Mouse (Mus musculus): ENCODE measurements at regions not wholly inside any gene's neighbourhood (a gene's known extent, or its start where the extent isn't known, plus 50 kb on each side); places are given as distances from the start of the nearest gene placed in this dataset.
A peak's percentile ranks its signal among the peaks of the same experiment; 100 is the strongest.
"Not testable (repeated sequence)": the region's sequence is repeated elsewhere in the genome, so short reads cannot be mapped to it uniquely, and the experiment has no call there.

DNA sequence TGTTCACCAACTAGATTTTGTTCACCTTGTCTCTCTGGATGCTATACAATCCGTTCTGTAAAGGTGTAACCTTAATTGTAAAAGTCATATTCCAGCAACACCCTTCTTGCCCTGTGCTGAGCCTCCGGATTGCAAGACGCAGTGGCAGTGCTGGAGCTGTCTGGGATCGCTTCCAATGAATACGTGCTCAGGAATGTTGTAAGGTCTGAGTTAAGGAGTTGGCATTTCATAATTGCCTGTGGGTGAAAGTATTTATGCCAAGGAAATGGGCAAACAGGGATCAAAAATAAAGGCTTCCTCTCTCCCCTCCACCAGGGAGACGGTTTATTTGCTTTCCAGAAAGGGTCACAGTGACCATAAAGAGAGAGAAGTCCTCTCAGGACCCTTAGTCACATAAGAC is 93.3 kb downstream of the Apob start:
- peak in 1 of 2 experiments; percentile 13 for DNase-seq

DNA sequence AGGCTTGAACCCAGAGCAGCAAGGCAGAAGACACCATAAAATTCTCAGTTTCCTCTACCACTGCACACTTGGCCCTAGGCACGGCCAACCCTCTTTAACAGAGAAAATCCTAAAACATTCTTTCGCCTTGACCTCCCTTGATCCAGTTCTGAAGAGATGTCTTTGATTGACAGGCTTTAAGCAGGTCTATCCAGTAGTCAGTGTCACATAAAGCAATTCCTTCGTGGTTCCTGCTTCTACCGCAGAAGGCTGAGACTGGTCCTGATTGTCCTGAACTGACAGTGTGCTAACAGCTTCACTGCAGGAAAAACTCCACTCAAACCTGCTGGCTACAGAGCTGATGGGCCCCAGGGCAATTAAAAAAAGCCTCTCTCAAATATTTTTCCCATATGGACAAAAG is 93.8 kb downstream of the Apob start:
- DNase-seq, result no peak

DNA sequence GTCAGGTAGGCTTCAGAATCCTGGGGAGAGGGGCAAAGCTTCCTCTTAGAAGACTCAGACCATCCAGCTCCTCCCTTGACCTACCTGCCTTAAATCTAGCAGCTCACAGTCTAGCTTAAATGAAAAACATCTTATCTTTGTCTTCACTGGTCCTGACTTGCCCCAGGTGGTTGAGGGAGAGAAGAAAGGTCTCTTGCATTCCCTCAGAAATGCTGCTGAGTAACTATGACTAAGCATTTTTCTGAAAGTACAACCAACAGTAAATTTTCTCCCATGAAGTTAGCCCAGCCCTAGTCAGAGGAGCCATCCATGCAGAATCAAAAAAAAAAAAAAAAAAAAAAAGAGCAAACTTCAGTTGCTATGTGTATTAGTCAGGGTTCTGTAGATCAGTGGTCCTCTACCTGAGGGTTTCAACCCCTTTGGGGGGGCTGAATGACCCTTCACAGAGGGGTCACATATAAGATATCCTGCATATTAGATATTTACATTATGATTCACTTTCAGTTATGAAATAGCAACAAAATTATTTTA is 98.6 kb downstream of the Apob start:
- DNase-seq, result no peak

DNA sequence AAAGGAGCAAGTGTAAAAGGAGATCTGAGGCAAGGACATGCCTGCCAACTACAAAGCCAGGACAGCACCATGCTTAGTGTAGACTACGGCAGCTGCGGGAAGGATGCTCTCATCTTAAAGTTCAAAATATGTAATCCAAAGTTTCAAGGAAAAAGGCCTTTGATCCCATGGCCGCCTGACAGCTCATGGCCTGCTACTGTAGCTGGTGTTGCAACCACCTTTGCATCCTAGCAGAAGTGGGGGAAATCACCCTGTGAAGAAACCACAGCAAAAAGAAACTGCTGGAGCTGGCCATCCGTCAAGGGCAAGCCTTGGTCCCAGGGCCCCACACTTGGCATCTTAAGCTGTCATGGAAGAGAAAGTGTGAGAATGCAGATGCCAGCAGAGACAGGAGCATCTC is 99.9 kb downstream of the Apob start:
- peak; percentile 16 to 32 for DNase-seq

DNA sequence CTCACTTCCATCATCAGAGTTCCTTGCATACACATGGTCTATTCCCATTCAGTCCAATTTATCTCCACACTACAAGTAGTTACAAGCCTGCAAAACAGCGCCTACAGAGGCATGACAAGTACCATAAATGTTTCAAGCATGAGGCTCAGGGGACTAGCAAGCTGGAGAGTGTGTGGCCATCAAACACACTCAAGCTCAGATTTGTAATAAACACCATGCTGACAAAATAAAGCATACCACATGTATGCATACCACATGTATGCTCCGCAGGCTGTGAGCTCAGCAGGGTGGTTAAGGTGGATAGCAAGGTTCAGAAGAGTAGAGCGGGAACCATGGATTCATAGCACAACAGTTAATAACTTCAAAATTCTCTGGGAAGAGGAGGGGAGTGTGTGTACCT is 100.6 kb downstream of the Apob start:
- DNase-seq, result no peak

DNA sequence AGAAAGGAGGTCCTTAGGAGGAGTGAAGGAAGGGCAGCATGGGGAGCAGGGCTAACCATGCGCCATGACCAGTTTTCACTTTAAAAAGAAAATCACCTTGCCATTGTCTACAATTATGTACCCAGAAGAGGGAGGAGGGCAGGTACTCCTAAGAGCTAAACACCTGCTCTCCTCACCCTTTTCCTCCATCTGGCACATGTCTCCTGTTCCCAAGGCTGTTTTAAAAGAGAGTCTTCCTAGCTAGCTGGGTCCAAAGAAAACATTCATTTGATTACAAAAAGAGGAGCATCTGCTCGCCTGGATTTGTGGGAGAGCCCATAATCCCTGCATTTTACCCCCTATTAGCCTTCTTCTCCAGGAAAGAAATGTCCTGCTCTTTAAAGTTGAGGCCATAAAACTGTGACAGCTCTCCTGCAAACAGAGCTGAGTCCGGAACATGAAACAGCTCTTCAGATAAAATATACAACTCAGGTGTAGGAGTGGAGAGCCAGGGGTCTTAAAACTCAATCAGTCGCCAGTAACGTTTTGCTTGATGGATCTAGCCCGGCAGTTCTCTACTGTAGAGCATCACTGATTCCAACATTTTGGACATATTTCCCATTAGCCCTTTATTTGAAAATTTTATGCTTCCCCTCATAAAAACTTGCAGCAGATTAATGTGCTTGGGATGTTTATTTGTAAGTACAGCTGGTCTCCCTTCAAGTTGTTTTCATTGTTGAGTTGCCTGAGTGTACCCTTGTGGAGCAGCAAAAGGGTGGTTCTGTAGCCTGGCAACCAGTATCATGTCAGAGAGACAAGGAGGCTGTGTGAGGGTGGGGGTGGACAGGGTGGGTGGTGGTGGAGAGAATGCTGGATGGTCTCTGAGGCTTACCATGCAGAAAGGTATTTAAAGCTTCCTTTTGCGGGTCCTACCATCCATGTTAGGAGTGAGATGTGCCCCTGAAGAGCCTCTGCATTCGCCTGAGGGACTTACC is 105.5 kb downstream of the Apob start:
- DNase-seq, result no peak

DNA sequence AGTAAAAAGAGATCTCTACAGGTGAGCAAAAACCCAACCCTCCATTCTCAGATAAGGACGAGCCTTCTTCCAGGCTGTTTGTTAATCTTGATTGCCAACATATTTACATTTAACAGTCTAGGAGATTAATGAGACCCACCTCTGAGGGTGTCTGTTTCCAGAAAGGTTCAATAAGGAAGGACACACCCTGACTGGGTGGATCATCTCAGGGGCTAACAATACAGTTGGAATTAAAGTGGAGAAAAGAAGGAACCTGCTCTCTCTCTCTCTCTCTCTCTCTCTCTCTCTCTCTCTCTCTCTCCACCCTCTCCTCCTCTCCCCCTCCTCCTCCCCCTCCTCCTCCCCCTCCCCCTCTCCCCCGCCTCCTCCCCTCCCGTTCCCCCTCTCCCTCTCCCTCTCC is 110.5 kb downstream of the Apob start:
- DNase-seq, result no peak

DNA sequence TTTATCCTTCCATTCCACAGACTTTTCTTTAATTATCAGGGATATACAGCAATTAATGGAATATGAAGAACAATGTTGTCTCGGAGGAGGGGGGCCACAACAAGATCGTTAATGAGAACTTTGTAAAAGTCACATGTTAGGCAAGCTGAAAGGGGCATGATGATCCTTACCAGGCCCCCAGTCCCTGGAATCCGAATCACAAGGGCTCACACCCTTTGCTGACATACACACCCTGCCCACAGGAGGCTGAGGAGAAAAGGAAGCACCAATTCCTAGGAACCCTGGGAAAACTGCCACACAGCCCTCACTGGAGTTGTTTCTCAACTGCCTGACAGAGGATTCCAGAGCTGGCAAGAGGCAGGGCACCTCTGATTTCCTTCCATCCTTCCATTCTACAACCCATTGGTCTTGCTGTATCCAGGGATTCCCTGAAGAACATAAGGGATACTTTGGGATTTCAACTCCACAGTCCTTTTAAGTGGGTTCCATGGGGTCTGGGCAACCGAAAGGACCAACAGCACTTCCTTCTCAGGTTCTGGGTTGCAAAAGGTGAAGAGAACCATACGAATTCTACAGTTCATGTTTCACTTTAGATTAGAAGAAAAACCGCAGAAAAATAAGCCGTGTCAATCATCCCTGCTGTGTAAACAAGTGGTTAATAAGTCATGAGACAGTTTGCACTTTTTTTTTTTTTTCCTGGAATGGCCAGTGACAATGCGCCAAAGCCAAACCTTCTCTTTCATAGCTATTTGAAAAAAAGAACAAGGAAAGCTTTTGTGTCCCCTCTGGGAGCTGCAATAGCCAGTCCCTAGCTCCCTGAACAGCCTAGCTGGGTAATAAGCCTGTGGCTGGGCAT is 112.2 kb downstream of the Apob start:
- peak in 1 of 2 experiments; percentile 11 for DNase-seq

DNA sequence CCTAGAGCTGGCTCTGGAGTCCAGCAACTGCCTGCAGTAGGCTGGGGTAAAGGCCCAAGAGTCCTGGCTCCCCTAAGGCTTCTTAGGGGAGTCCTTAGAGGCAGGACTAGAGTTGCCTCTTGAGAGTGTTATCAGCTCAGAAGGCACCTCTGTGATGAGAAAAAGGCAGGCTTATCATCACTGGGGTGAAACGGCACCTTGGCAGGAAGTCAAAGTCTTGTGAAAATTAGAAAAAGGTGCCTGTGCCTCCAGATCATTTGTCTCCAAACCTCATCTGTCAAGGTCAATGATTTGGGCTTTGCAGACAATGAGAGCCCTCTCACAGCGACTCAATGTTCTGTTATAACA is 112.8 kb downstream of the Apob start:
- DNase-seq, result no peak

DNA sequence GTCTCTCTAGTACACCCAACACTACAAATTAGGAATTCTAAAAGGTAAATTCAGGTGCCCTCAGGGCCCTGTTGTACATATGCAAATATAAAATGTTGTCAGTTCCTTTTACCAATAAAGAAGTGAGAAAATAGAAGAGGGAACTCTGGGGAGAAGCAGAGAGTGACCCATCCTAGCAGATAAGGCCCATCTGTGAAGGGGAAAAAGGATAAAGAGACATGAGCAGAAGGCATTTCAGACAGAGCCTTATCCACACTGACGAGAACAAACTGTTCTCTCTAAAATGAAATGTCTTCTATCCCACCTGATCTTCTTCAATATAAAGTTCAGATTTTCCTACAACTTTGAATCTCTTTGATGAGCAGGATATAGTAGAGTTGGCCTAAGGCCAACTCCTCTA is 114.5 kb upstream of the Ldah start:
- no peak for DNase-seq

DNA sequence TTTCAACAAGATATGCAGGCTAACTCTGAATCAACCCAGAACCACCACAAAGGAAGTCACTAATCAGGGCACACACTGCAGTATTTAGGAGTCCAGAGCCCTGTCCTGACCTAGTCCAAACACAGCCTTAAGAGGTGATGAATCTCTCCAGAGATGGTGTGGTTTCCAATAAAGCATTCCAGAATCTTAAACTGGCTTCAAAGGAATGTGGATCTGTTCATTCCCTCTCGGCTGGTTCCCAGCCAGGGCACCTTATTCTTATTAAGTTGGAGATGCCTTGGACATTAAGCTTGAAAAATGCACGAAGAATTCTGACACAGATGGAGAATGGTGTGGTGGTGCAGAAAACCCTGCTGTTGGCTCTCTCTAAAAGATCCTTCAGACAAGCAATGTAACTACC is 112.0 kb upstream of the Ldah start:
- DNase-seq, result no peak

DNA sequence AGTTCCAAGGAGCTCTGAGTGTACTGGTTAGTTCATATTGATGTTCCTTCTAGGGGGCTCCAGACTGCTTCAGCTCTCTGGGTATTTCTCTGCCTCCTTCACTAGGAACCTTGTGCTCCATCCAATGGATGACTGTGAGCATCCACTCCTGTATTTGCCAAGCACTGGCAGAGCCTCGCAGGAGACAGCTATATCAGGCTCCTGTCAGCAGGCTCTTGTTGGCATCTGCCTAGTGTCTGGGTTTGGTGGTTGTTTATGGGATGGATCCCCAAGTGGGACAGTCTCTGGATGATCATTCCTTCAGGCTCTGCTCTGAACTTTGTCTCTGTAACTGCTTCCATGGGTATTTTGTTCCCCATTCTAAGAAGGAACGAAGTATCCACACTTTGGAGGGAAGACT is 109.5 kb upstream of the Ldah start:
- DNase-seq, result not testable (repeated sequence)

DNA sequence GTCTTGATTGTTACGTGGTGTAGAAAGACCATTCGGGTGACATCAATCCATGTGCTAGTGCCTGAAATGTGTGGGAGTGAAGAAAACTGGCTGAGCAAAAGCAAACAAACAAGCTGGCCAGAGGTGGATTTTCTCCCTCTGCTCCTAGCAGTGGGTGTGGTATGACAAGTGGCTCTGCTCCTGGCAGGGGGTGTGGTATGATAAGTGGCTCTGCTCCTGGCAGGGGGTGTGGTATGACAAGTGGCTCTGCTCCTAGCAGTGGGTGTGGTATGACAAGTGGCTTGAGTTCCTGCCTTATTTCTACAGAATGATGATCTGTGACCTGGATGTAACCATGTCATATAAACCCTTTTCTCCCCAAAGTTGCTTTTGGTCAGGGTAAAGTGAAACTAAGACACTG is 108.8 kb upstream of the Ldah start:
- no peak for DNase-seq

DNA sequence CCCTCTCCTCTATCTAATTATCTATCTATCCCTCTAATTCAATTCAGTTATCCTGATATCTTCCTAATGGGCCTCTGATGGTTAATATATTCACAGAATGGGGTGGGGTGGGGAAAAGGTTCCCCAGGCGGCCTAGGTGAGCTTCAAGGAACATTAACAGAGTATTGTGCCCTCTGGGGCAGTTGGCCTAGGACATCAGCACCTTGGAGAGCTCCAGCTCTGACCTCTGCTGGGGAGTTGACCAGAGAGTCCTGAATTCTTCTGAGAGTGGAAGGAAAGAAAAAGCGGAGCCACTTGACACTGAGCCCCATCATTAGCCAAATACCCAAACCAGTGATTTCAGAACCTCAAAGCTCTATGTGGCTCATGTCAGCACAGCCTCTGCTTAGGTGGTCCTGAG is 108.1 kb upstream of the Ldah start:
- DNase-seq, result peak; percentile 59 to 66

DNA sequence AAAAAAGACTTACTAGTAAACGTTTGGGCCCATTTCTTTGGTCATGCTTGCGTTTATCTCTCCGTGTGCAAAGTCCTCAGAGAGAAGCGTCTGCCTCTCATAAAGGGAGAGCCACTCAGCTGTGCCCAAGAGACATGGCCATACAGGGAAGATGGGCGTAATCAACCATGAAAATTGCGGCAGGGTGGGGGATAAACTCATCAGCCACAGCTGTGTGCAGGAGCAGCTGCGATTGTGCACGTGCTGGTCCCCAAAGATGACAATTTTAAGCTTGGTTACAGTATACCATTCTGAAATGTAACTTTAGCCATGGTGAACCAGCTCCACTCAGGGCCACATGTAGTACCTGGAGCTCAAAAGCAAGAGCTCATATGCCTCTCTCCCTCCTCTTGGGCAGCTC is 106.1 kb upstream of the Ldah start:
- no peak for DNase-seq

DNA sequence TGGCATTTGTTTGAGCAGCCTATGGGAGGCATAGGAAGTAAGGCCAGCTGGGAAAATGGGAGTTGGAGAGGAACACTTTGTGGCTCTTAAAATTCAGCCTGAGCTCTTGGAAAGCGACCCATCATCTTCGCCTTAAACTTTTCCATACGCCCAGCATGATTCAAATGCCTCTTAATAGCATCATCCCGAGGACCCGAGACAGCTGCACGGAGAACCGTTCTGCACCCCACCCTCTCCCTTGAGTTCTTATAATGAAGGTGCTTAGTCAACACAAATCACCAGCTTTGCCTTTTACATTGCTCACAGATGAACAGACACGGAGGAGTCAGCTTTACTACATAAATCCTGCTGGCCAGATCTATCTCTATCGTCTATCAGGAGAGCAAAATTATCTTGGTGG is 104.6 kb upstream of the Ldah start:
- DNase-seq, result no peak

DNA sequence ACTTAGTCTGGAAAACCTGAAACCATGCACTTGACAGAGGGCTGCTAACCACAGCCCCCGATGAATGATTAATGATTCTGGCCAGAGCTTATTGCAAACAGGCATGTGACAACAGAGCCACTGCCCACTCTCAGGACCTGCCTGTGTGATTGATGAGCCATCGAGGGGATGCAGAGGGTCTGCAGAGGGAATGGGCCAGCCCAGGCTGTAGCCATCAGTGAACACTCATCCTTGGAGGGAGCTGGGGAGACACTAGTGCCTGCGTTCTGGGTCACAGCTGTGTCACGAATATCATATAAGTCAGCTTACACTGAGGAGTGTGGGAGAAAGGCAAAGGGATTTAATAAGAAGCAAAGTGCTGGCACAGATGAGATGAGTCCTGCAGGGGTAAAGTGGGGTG is 100.8 kb upstream of the Ldah start:
- DNase-seq, result no peak

DNA sequence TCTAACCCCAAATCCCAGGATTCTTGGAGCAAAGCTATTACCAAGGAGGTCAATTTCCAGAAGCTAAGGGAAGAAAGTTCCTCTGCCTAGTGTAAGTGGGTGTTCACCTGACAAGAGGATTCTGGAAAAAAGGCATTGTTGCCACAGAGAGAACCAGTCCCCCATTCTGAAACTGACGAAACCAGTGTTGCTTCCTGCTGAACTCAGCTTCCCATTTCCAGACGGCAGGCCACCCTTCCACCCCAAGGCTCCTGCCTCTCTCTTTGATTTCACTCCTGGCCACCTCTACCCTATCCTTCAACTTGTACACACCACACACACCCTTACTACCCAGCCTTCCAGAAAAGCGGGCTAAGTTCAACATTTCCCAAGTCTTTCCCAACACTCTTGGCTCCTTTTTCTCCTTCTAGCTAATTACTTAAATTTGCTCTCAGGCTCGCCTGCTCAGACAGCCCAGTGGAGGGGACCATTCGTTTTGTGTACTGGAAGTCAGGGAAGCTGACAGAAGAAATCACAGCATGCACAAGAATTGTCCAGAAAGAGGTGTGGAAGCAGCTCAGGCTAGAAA is 98.6 kb upstream of the Ldah start:
- DNase-seq, result no peak

DNA sequence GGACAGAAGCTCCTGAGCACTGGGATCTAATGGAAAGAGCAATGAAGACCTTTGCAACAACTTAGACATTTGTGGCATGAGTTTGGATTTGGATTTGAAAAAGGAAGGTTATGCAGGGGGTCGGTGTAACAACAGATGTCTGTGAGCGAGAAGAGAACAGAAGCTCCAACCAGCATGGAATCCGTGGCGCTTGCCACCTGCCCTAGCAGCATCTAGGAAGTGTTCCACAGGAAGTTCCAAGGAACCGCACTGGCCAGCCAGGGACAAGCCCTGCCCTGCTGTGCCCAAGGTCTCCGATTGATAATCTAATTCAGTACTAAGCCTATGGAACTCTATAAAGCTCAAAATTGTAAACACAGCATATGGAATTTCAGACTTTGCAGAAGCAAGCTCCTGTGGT is 98.0 kb upstream of the Ldah start:
- DNase-seq, result no peak

DNA sequence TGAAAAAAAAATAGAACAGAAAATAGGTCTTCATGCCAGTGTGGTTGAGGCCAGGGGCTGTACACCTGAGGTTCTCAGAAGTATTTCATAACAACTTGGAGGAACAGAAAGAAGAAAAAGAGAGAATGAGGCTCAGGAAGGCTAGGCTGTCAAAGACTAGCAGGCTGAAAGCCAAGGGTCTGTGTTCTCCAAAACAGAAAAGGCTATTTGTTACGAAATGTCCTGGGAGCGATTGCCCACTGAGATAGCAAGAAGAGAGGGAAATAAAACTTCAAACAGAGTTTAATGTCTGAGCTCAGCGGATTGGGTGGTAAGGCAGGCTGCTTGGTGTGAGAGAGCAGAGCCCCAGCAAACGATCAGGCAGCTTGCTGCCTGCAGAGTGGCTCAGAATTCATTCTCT is 97.6 kb upstream of the Ldah start:
- DNase-seq, result peak in 1 of 2 experiments; percentile 15

DNA sequence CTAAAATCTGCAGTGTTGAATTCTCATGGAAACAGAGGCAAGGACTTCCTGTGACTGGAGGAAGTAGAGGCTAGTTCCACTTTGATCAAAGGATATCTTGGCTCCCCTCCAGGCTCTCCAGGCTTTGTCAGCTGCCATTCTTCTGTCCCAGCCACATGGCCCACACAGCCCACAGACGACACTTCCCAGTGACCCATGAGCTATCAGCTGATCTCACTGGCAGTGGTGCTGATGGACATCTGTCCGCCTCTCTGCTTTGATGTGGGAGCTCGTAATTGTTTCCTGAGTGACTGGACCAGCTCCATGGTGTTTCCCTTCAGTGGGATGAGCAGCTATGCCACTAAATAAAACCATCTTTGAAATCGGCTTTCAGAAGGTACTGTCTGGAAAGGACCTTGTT is 96.4 kb upstream of the Ldah start:
- no peak for DNase-seq

DNA sequence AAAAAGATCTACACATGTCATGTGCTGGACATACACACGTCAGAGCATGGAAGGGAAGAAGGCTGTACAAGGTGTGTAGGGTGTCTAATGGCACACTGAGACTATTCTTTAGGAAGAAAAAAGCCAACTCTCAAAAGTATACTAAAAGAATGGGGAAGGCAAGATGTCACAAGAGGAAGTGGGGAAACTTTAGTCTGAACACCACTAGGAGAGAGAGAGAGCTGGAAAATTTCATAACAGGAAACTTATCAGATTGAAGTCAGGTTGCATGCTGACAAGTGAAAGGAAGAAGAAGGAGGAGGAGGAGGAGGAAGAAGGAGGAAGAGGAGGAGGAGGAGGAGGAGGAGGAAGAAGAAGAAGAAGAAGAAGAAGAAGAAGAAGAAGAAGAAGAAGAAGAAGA is 52.3 kb upstream of the Ldah start:
- no peak for DNase-seq

Data from adrenal gland, postnatal 36 days (tissue).